Comparison of ENCODE assay signal across 8 mouse cellular contexts in genomic region chr2:19726904-19727303, GRCm38 (mm10).
DNase-seq lines count a peak whose midpoint lies in the region.

No protein-coding gene starts in this region.

- 9% methylated on average over 9 of the region's 9 CpGs for WGBS in heart, embryonic 10.5 days

- H3K4me1 ChIP-seq in heart, embryonic 10.5 days = no peaks in the 10 kb centered on the region

- no peak overlapping the region for H3K27ac ChIP-seq in heart, embryonic 10.5 days

- no peaks in the 10 kb centered on the region for H3K9me3 ChIP-seq in heart, embryonic 10.5 days

- no peaks in the 10 kb centered on the region for H3K36me3 ChIP-seq in heart, embryonic 10.5 days
- H3K36me3 ChIP-seq in splenic B cell, adult 2 months (ENCODE audit: control insufficient read depth, insufficient read depth, low read length, poor library complexity, severe bottlenecking) = no peaks in the 10 kb centered on the region

- DNase-seq in heart, adult 18-20 months = peak; percentile 74 to 81
- no peak for DNase-seq in heart, embryonic 10.5 days (ENCODE audit: low spot score)
- peak; percentile 44 for DNase-seq in A20 (ENCODE audit: low read depth, low spot score)
- DNase-seq in adrenal gland, adult 2 months = peak; percentile 43
- DNase-seq in embryo, embryonic 9.5 days (ENCODE audit: extremely low spot score) = peak; percentile 40
- peak; percentile 46 for DNase-seq in induced T-regulatory cell, adult 2 months (ENCODE audit: low read depth)
- DNase-seq in lung, postnatal 10 days = peak; percentile 70
- peak; percentile 71 for DNase-seq in splenic B cell, adult 2 months (ENCODE audit: low read depth, low spot score)

- H3K4me3 ChIP-seq in heart, embryonic 10.5 days = no peak overlapping the region

- H3K27me3 ChIP-seq in heart, embryonic 10.5 days (ENCODE audit: insufficient read depth, poor library complexity, severe bottlenecking) = no peaks in the 10 kb centered on the region
- no peaks in the 10 kb centered on the region for H3K27me3 ChIP-seq in splenic B cell, adult 2 months (ENCODE audit: control insufficient read depth, insufficient read depth, low read length, poor library complexity, severe bottlenecking)
